Mouse (Mus musculus) CH12.LX (cell line): ENCODE results near the gene Gm13283.
"Not testable (repeated sequence)": the region's sequence is repeated elsewhere in the genome, so short reads cannot be mapped to it uniquely, and the experiment has no call there.

Experiments used
- CTCF ChIP-seq, 2 experiments: IDR thresholded peaks in 1 of 2; conservative IDR thresholded peaks in 1 of 2; 2 replicates each; pipeline ENCODE4 v1.5.1; 2011 to 2012; ENCODE audit warnings: low read depth in 2 of 2, low read length in 2 of 2, improper control_type of control experiment in 1 of 2, inconsistent platforms in 1 of 2, mild to moderate bottlenecking in 1 of 2, moderate library complexity in 1 of 2
- JUND ChIP-seq: conservative IDR thresholded peaks from 2 replicates; pipeline ENCODE4 v1.6.1; 2011; ENCODE audit warnings: low read depth, low read length, improper control_type of control experiment
- POLR2A ChIP-seq: IDR thresholded peaks from 2 replicates; pipeline ENCODE4 v1.6.1; 2011; ENCODE audit warnings: low read depth, mild to moderate bottlenecking, improper control_type of control experiment, low read length
- USF1 ChIP-seq: IDR thresholded peaks from 2 replicates; pipeline ENCODE4 v1.6.1; 2014; ENCODE audit warnings: low read depth, mild to moderate bottlenecking, inconsistent platforms, low read length, improper control_type of control experiment

GRCm38 (mm10) chr4:88805231-88805630, 45.3 kb downstream of the Gm13283 start, which contains the start of gene Gm13288:
- not testable (repeated sequence) for TF ChIP-seq CTCF (conservative IDR thresholded peaks at IDR 0.05 in 1 of 2, IDR thresholded peaks at IDR 0.05 in 1 of 2; ENCODE audit: low read depth in 2 of 2, low read length in 2 of 2); POLR2A; JUND; USF1
